Mouse (Mus musculus) layer of hippocampus, postnatal 25 days (tissue): ENCODE measurements around the gene Igsf8. TPM values are rescaled to one million over a fixed set of nuclear protein-coding genes. Genes with fewer than 3 reads are reported as not detected.

ENCODE experiments used
- DNase-seq, 2 experiments: peaks; one replicate each; pipeline ENCODE4 v3.0.0; 2022; ENCODE audit warnings: mixed read lengths in 2 of 2, low spot score in 1 of 2; ENCODE audit errors: extremely low spot score in 1 of 2
- total RNA-seq, 2 experiments: library from RNA; stranded (reverse); gene quantifications; 2 replicates each; pipeline ENCODE4 v1.2.3; 2021

Gene Igsf8
- total RNA-seq, 2 experiments from 2014 or later = 253 to 278 TPM

DNA sequence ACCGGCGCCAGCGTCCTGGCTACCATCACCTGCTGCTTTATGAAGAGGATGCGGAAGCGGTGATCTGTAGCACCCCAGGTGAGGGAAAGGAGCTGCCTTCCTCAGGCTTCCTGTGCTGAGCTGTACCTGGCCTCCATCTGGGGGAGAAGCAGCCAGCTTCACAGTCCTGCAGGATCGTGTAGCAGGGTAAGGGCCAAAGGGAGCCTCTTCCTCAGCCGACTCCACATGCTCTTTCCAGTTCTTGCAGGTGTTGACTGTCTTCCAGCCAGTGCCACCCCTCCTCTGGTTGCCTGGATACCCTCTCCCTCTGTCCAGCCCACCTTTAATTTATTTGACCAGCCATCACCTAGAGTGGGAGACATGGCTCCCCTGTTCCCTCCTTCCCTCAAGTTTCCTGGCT, 57.9 kb downstream of the Igsf8 start:
- no peak for DNase-seq

- no peak for DNase-seq
These were observed 58.5 kb downstream of the Igsf8 start for GRCm38 (mm10) chr1:172319921-172320411.

DNA sequence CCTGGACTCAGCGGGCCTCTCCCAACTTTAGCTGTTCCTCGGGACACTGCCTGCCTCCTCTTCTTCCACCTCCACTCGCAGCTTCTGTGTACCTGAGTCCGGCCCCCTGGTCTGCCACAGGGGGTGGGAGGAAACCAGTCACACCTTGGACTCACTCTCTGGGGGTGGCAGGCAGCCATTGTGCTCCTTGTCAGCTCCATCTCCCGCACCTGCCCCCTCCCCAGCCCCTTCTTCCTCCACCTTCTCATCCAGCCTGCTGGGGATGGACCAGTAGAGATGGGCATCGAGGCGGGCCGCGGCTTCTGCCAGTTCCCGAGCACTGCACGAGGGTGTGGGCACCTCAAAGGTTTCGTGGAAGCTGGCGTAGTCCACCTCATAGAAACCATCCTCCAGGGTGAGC, 61.3 kb downstream of the Igsf8 start:
- no peak for DNase-seq

DNA sequence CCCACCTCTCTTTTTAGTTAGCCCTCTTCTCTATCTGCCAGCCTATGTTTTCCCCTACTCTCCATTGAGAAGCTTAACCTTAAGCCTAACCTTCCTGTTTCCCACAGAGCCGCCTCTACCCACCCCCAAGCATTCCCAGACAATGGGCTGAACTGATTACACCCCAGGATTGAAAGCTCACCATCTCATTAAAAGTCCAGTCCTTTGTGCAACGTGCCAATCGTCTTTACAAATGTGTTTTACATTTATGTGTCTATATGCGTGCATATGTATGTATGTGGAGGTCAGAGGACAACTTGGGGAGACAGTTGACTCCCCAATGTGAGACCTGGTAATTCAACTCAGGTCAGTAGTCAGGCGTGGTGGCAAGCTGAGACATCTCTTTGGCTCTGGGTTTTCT, 61.9 kb downstream of the Igsf8 start:
- DNase-seq = no peak

DNA sequence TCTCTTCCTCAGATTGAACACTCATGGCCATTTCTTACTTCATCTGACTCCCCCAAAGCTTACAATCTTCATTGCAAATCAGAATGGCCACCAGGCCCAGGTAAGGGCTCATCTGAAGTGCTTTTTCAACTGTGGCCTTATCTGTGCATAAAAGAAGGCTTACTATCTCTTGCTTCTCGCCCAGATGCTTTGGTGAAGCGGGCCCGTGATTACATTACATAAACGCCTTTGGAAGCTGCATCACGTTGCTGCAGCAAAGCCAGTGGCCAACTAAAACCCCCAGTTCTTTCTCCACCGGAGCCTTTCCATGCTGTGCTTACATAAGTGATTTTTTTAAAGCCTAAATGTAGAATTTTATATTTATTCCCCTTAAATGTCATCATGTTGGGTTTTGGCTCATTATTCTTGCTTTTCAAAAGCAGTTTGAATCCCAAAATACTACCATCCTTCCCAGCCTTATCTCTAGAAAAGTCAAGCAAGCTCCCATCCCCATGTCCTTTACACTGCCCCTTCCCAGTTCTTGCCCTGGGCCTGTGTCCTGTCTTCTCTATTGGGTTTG, 62.4 kb downstream of the Igsf8 start:
- DNase-seq = no peak

DNA sequence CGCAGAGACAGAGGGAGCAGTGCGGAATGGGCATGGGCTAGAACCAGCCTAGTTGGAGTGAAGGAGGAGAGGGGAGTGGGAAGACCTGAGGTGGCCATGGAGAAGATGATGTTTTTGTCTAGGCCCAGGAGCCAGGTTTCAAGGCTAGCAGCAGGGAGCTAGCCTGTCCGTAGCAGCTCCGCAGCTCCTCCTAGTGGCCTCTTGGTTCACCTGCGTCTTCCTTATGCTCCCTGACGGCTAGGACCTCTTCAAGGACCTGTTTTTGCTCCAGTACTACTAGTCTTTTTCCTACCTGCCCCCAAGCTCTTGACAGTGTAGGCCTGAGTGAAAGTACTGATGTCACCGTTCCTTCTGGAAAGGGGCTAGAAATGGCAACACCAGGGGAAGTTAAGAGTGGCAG, 63.3 kb downstream of the Igsf8 start:
- peak in 1 of 2 experiments; percentile 78 for DNase-seq

GRCm38 (mm10) chr1:172325680-172326535, 64.5 kb downstream of the Igsf8 start:
- DNase-seq = peak in 1 of 2 experiments; percentile 68

GRCm38 (mm10) chr1:172326684-172327083, 65.2 kb downstream of the Igsf8 start:
- DNase-seq = no peak

- no peak for DNase-seq
These were observed 66.0 kb downstream of the Igsf8 start for GRCm38 (mm10) chr1:172327206-172328001.

DNA sequence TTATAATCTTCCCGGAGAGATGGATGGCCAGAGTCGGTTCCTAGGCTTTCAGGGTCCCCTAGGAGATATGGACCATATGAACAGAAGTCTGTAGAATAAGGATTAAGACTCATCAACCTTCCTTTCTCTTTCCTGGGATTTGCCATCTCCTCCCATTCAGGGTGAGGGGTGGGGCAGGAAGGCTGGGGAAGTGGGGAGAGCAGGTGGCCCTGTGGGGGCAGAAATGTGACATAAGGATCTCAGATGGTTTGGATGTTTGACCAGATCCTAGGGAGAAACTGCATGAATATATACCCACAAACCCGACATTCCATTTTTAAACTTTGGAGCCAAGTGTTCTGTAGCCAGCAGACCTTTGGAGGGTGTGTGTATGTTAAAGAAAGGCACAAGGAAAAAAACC, 66.6 kb downstream of the Igsf8 start:
- DNase-seq = no peak

GRCm38 (mm10) chr1:172328461-172328860, 67.0 kb downstream of the Igsf8 start:
- no peak for DNase-seq

- peak in 1 of 2 experiments; percentile 58 for DNase-seq
These were observed 67.7 kb downstream of the Igsf8 start, which contains the start of gene Kcnj9 for GRCm38 (mm10) chr1:172329131-172329530. TSS of gene Kcnj9 (minus strand) at chr1:172329318.

GRCm38 (mm10) chr1:172329616-172330015, 68.2 kb downstream of the Igsf8 start:
- no peak for DNase-seq

- DNase-seq = no peak
These were observed 70.0 kb downstream of the Igsf8 start for GRCm38 (mm10) chr1:172331422-172331947.

DNA sequence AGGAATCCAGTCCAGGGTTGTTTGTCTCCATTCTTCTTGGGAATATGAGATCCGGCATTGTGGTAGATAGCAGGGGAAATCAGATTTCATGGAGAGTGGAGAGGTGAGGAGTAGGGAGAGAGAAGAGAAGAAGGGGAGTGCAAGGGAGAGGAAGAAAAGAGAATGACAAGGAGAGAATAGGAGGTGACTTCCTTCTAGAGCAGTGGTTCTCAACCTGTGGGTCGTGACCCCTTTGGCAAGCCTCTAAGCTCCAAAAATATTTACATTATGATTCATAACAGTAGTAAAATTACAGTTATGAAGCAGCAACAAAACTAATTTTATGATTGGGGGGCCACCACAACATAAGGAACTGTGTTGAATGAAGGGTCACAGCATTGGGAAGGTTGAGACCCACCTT, 71.5 kb downstream of the Igsf8 start:
- no peak for DNase-seq

- DNase-seq = no peak
These were observed 72.1 kb downstream of the Igsf8 start for GRCm38 (mm10) chr1:172333512-172333911.

- no peak for DNase-seq
These were observed 74.4 kb downstream of the Igsf8 start for GRCm38 (mm10) chr1:172335804-172336203.

DNA sequence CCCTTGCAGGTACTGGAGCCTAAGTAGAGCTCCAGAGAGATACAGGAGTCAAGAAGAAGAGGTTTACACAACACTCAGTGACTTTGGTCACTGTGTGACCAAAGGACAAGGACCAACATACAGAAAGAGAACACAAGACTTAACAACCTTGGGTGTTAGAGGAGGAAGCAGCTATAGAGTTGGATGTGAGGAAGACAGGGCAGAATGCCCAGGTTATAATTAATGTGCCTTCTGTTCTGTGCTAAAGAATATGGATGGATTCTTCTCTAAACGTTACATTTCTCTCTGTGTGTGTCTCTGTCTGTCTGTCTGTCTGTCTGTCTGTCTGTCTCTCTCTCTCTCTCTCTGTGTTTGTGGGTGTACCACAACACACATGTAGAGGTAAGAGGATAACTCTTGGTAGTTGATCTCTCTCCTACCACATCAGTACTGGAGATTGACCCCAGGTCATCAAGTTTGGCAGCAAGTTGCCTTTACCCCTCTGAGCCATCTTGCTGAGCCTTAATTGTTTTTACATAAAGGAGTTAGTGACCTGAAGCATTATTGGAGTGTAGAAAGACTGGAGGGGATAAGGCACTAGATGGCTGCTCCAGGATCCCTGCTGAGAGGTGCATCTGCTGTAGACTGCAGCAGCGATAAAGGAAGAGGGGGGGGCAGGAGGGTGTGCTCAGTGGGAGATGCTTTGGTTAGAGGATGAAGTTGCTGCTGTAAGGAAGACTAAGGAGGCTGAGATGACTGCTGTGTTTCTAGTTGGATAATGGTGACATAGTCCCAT, 76.2 kb downstream of the Igsf8 start:
- no peak for DNase-seq

- peak in 1 of 2 experiments; percentile 58 for DNase-seq
These were observed 79.4 kb downstream of the Igsf8 start, which contains the start of gene Kcnj10 for GRCm38 (mm10) chr1:172340729-172341321. TSS of gene Kcnj10 (plus strand) at chr1:172341210.
